Mouse (Mus musculus) bone marrow, adult 2 months (tissue): ENCODE data around the gene Pnmal1. TPM values are rescaled to one million over a fixed set of nuclear protein-coding genes. Genes with fewer than 3 reads are reported as not detected.
A peak's percentile ranks its signal among the peaks of the same experiment; 100 is the strongest.

Experiments
- H3K27ac ChIP-seq: fragments of 200-500 bp; 2 replicates; pipeline ENCODE4 v1.5.1; 2012; ENCODE audit warnings: low read depth, mild to moderate bottlenecking, control low read depth, inconsistent platforms, low read length; ENCODE audit not compliant: control insufficient read depth, poor library complexity, insufficient read depth
- H3K4me1 ChIP-seq: fragments of 200-500 bp; 2 replicates; pipeline ENCODE4 v1.6.1; 2011; ENCODE audit warnings: low read length; ENCODE audit not compliant: control insufficient read depth, insufficient read depth
- H3K4me3 ChIP-seq: fragments of 200-500 bp; replicated peaks from 2 replicates; pipeline ENCODE3; 2011; ENCODE audit warnings: mild to moderate bottlenecking, low read depth, low read length, control low read depth; ENCODE audit not compliant: control insufficient read depth
- CTCF ChIP-seq: fragments of 200-500 bp; IDR thresholded peaks from 2 replicates; pipeline ENCODE4 v1.5.1; 2011; ENCODE audit warnings: low read length, control low read depth; ENCODE audit not compliant: control insufficient read depth, insufficient read depth
- POLR2A ChIP-seq: fragments of 200-500 bp; IDR thresholded peaks from 2 replicates; pipeline ENCODE4 v1.6.1; 2011; ENCODE audit warnings: low read depth, mild to moderate bottlenecking, control low read depth, low read length, borderline replicate concordance; ENCODE audit not compliant: control insufficient read depth
- WGBS: fragments of 180-500 bp; shearing (Covaris S2); methylation state at CpG from one replicate; pipeline ENCODE4 v1.1.7; 2018; 5-methylcytosine and 5-hydroxymethylcytosine counted together
- polyA plus RNA-seq: library from polyadenylated mRNA; stranded (reverse); fragments of >200 nt; gene quantifications from 2 replicates; pipeline ENCODE4 v1.2.4, GENCODE M21; 2011; ENCODE audit warnings: low replicate concordance; ENCODE audit not compliant: missing spikeins, insufficient read depth, insufficient read length

The Pnmal1 gene
- polyA plus RNA-seq, 1 experiment = not detected

GRCm38 (mm10) chr7:16922360-16922973, 37.0 kb upstream of the Pnmal1 start:
- Histone ChIP-seq H3K4me1 (peaks cover 7% of the 10 kb centered on the region), H3K27ac (no peak overlapping the region), H3K4me3 (peak overlapping the region; percentile 80)
- WGBS = 28% methylated on average over 10 of the region's 10 CpGs
- TF ChIP-seq POLR2A = peak; percentile 53; the same call in 1 of the 2 replicates
- TF ChIP-seq CTCF = no peak

- peak overlapping the region; percentile 80 for H3K4me3 ChIP-seq
- 1% methylated on average over 50 of the region's 57 CpGs for WGBS
- TF ChIP-seq CTCF = no peak
- TF ChIP-seq POLR2A = peak; percentile 53; the same call in 1 of the 2 replicates
- H3K4me1 ChIP-seq = peaks cover 7% of the 10 kb centered on the region
- H3K27ac ChIP-seq = peak overlapping the region; percentile 97
Measured at GRCm38 (mm10) chr7:16923283-16924036, 36.0 kb upstream of the Pnmal1 start.

GRCm38 (mm10) chr7:16924037-16924834, 35.2 kb upstream of the Pnmal1 start, which contains the start of gene Calm3:
Calm3 (minus strand) TSS chr7:16924114.
- H3K4me1 ChIP-seq = peaks cover 7% of the 10 kb centered on the region
- H3K27ac ChIP-seq = peak within 1 kb of the TSS; percentile 97
- WGBS = 1% methylated on average over 64 of the region's 64 CpGs
- peak within 1 kb of the TSS; percentile 80 for H3K4me3 ChIP-seq
- peak; percentile 43; the same call in 1 of the 2 replicates for TF ChIP-seq POLR2A
- no peak; the same call in 1 of the 2 replicates for TF ChIP-seq CTCF

- Histone ChIP-seq H3K4me3 (no peak overlapping the region), H3K4me1 (no peaks in the 10 kb centered on the region), H3K27ac (no peak overlapping the region)
- WGBS = 7% methylated on average over 2 of the region's 2 CpGs
- TF ChIP-seq CTCF (no peak), POLR2A (no peak)
Measured at GRCm38 (mm10) chr7:16928341-16928740, 31.1 kb upstream of the Pnmal1 start.

DNA sequence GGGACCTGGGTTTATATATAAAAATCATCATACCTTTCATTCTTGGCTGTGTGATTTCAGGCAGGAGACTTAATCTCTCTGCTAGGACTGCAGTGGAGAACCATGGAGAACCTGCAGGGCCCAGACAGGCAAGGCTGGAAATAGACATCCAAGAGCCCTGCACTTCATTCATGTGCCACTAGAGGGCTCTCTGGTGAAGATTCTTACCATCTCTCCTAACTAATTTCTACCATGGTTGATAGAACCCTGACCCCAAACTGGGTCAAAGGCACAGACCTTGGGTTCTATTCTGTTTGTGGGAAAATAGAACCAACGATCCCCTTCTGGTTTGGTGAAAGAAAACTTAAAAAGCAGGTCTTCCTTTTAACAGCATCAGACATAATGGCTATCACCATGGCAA, 28.6 kb upstream of the Pnmal1 start:
- 6% methylated on average over 1 of the region's 1 CpGs for WGBS
- Histone ChIP-seq H3K4me1 (no peaks in the 10 kb centered on the region), H3K4me3 (no peak overlapping the region), H3K27ac (no peak overlapping the region)
- TF ChIP-seq POLR2A (no peak), CTCF (peak; percentile 51; the same call in 1 of the 2 replicates)

DNA sequence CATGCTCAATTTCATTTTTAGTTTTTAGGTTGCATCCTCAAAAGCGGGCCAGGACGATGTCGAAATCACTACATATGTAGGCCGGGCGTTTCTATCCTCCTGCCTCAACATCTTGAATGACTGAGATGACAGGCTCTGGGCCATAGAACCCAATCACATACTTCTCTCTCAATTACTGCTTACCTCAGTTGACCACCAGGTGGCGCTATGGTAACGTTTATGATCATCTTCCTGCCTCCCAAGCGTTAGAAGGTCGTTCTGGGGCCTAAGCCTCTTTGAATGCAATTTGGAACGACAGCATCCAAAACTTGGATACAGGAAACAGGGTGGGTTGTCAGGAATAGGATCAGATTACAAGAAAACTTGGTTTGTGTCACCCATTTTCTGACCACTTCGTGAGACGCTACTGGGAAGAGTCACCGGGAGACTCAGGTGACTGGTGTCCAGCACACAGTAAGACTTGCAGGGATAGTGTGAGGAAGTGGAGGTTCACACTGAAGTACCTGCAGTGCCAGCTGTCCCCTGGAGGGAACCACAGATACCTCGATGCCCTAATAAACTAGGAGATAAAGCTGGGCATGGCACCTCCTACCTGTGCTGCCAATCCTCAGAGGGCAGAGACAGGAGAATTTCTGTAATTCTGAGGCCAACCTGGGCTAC, 27.4 kb upstream of the Pnmal1 start:
- WGBS = 23% methylated on average over 14 of the region's 14 CpGs
- Histone ChIP-seq H3K4me3 (no peak overlapping the region), H3K4me1 (no peaks in the 10 kb centered on the region), H3K27ac (no peak overlapping the region)
- TF ChIP-seq POLR2A (no peak), CTCF (peak; percentile 61)

DNA sequence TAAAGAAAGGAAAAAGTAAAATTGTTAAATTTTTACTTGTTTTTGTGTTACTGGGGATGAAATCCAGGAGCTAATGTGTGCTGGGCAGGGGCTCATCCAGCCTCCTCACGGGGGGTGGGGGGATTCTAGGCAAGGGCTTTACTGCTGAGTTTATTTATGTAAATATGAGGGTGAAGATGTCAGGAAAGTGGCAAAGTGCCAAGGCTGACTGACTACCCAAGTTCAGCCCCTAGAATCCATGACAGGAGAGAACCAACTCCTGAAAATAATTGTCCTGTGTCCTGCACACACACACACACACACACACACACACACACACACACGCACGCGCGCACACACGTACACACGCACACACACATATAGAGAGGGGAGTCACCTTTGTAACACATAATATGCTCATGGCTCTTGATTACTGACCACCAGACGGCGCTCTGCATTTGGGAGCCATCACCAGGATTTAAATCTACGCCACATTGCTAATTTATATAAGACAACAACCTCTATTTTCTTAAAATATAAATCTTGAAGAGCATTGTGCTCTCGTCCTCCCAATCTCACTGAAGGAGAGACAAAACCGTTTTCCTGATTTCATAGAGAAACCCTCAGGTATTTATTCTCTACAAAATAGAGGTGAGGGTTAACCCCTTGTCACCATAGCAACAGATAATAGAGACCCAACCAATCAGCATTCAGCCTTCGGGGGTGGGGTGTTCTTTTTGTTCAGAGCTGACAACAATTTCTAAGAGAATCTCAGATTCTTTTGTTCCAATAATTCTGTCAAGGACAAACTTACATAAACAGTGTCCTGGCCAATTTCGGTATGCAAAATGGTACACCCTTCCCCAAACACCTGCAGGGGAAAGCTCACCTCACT, 26.5 kb upstream of the Pnmal1 start:
- WGBS = 39% methylated on average over 14 of the region's 14 CpGs
- no peak overlapping the region for H3K27ac ChIP-seq
- no peak for TF ChIP-seq POLR2A
- peak; percentile 24; the same call in 1 of the 2 replicates for TF ChIP-seq CTCF
- no peak overlapping the region for H3K4me3 ChIP-seq
- H3K4me1 ChIP-seq = no peaks in the 10 kb centered on the region
